Mouse (Mus musculus) ES-E14 (cell line): ENCODE data around the gene Gm21885.

ENCODE experiments used
- CHD2 ChIP-seq: IDR thresholded peaks from 2 replicates; pipeline ENCODE4 v1.6.1; 2014; ENCODE audit warnings: mild to moderate bottlenecking, low read depth, low read length, inconsistent platforms
- ZC3H11A ChIP-seq: IDR thresholded peaks from 2 replicates; pipeline ENCODE4 v1.6.1; 2012; ENCODE audit warnings: low read depth, mild to moderate bottlenecking, inconsistent platforms, low read length, borderline replicate concordance

DNA sequence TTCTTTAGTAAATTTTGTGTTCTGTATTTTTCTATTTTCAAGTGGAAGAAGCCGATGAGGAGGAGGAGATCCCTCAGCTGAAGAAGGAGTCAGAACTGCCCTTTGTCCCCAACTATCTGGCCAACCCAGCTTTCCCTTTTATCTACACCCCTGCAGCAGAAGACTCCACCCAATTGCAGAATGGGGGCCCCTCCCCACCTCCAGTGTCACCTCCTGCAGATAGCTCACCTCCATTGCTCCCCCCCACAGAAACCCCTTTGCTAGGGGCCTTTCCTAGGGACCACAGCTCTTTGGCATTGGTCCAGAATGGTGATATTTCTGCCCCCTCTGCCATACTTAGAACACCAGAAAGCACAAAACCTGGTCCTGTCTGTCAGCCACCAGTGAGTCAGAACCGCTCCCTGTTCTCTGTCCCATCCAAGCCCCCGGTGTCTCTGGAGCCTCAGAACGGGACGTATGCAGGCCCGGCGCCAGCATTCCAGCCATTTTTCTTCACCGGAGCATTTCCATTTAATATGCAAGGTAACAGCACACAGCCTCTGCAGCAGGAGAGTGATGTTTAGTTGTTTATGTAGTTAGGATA is 52.8 kb downstream of the Gm21885 start:
- TF ChIP-seq CHD2 (no peak), ZC3H11A (no peak)
